Mouse (Mus musculus) megakaryocyte progenitor cell, adult 5-6 weeks (primary cell): Measurements from ENCODE around the gene Snip1. TPM values are rescaled to one million over a fixed set of nuclear protein-coding genes. Genes with fewer than 3 reads are reported as not detected.

Experiments used
- ATAC-seq: replicated peaks from 2 replicates; pipeline ENCODE4 v1.8.0; 2016; ENCODE audit warnings: mild to moderate bottlenecking, moderate TSS enrichment, inconsistent platforms; ENCODE audit not compliant: poor library complexity
- total RNA-seq, 2 experiments: library from RNA; stranded (forward) in 1 of 2; stranded (reverse) in 1 of 2; fragments of 157-497, 149-512 nt in 1 of 2; fragments of 200-1000 nt in 1 of 2; gene quantifications; 2 replicates each; pipeline versions ENCODE4 v1.2.3 to v1.2.4; 2015 to 2017

Snip1 gene
- total RNA-seq, 2 experiments from 2014 or later, result 28.3 to 28.6 TPM

DNA sequence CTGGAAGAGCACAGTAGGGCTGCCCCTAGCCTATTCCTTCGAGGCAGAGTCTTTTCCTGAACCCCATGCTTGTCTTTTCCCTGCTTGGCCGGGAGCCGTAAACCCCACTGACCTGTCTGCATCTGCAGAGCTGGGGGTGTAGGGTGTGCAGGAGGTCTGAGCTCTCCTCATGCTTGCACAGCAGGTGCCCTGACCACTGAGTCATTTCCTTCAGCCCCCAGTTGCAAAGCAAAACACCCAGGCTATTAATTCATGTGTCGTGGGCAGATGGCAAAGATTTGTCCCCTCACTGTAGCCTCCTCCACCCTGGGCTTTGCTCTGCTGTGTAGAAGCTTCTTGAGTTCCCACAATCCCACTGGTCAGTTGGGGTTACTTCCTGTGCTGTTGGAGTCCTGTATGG is 30.9 kb downstream of the Snip1 start:
- ATAC-seq, result no peak

- peak; percentile 90 for ATAC-seq
Measured at GRCm38 (mm10) chr4:125099458-125099857, 33.0 kb downstream of the Snip1 start.

DNA sequence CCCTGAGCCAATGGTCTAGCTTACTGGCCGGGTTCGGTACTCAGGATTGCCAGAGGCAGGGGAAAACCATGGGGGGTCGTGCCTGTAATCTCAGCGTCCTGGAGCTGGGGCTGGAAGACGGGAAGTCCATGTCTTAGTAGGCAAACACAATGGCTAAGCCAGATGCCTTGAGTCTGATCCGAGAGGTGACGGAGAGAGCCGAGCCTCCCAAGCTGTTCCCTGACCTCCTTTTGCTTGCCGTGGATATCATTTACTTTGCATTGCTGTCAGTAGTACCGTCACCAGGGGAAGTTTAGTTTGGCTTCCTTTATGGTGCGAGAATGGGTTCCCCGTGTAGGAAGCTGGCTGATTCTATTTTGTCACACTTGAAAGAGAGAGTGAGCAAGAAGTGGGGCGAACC is 34.9 kb downstream of the Snip1 start:
- ATAC-seq, result no peak

GRCm38 (mm10) chr4:125105354-125105753 is 38.9 kb downstream of the Snip1 start:
- ATAC-seq, result no peak

DNA sequence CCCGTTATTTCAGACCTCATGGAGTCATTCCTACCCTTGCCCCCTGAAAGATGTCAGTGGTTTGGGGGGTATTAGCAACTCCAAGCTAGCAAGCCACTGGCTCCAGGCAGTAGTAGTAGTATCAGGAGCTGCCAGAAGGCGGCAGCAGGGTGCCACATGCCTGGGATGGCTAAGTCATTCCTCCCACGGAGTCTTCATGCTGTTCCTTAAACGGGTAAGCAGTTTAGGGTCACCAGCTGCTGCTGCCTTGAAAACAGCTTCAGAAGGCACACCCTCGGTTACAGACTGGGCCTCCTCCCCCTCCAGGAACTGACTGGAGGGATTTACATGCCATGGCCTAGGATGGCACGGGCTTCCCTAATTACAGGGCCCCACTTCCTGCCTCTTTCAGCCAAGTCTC is 48.2 kb downstream of the Snip1 start:
- peak; percentile 65 for ATAC-seq

GRCm38 (mm10) chr4:125115081-125115480 is 48.6 kb downstream of the Snip1 start:
- no peak for ATAC-seq

- no peak for ATAC-seq
Measured at GRCm38 (mm10) chr4:125115710-125116089, 49.2 kb downstream of the Snip1 start.

GRCm38 (mm10) chr4:125116090-125116861 is 49.8 kb downstream of the Snip1 start:
- ATAC-seq, result peak; percentile 49

DNA sequence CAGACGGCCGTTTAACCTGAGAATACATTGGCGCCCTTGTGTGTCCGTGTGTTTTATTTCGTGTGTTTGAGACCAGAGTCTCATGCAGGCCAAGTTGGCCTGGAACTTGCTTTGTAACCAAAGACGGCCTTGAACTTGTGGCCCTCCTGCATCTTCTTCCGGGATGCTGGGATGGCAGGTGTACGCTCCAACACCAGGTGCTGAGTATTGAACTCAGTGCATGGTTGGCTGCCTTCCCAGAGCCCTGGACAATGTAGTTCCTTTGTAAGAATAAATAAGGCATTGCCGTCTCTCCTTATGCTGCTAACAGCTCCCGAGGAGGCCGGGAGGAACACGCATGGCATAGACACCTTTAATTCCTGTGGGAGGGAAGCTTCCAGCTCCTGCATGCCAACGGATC is 50.5 kb downstream of the Snip1 start:
- ATAC-seq, result no peak

GRCm38 (mm10) chr4:125117902-125118320 is 51.4 kb downstream of the Snip1 start:
- peak; percentile 44 for ATAC-seq

DNA sequence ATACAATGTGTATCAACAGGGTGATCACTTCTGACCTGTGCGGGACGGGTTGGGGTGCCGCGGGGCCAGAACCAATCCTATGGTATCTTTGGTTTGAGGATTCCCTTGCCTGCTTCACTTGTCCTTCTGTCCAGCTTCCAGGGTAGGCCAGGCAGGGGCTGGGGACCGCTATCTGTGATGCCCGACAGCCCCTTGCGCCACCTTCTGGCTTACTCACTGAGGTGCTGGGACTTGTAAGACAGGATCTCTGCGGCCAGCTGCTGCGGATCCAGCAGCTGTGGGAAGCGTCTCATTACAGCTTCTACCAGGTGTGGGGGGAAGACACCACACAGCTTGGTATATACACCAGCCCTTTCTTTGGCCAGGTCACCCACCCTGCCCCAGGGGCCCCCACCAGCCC is 52.6 kb downstream of the Snip1 start:
- ATAC-seq, result no peak

DNA sequence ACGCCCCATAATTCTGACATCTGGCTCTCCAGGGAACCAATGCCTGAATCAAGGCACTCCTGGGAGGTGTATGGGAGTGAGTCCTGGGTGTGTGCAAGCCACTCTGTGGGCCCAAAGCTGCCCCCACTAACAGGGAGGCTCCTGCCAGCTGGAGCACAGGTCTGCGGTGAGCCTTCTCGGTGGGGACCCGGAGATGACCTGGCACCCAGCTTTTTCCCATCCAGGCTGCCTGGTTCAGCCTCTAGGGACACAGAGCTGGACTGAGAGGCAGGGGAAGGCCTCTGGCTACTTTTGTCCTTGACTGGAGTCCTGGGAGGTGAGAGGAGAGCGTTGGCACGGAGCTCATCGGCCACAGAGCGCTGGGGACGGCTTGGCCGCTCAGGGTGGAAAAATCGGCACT is 53.2 kb downstream of the Snip1 start:
- ATAC-seq, result no peak

GRCm38 (mm10) chr4:125122431-125123278 is 56.2 kb downstream of the Snip1 start:
- peak; percentile 9; the same call in 1 of the 2 replicates for ATAC-seq

DNA sequence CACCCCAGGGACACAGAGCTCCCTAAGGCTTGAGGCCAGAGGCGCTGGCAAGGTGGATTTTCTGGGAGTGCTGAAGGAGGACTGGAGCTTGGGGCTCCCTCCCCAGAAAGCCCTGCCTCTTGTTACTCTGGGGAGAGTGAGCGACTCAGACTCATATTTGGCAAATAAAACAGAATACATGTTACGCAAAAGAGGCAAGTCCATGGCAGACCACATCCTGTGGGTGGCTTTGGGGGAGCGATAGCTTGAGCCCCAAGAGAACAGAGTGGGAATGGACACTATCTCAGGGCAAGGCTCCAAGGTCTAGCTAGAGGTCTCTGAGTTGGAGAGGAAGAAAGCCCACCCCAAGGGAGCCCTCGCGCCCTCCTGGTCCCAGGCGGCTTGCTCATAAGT is 56.8 kb downstream of the Snip1 start:
- peak; percentile 13 for ATAC-seq

Other genes starting within 250 kb of the Snip1 start
- 56.7 and 58.5 TPM in 2 replicates for gene Yrdc, start 216.0 kb upstream of the Snip1 start, total RNA-seq (2015)
- 22.7 and 32.8 TPM in 2 replicates for gene Yrdc, start 216.0 kb upstream of the Snip1 start, total RNA-seq (2017)
- gene 1110065P20Rik, start 215.5 kb upstream of the Snip1 start, total RNA-seq (2015), result 4.4 and 6.7 TPM in 2 replicates
- gene 1110065P20Rik, start 215.5 kb upstream of the Snip1 start, total RNA-seq (2017), result 4.0 and 6.3 TPM in 2 replicates
- 0.07 TPM in 1 of 2 replicates, not detected in the other for gene Maneal, start 204.5 kb upstream of the Snip1 start, total RNA-seq (2015)
- gene Maneal, start 204.5 kb upstream of the Snip1 start, total RNA-seq (2017), result 0.14 and 0.17 TPM in 2 replicates
- not detected in 2 replicates for gene Epha10, start 185.8 kb upstream of the Snip1 start, total RNA-seq (2015)
- gene Epha10, start 185.8 kb upstream of the Snip1 start, total RNA-seq (2017), result not detected in 2 replicates
- 4.4 and 6.5 TPM in 2 replicates for gene 9930104L06Rik, start 129.6 kb upstream of the Snip1 start, total RNA-seq (2015)
- gene 9930104L06Rik, start 129.6 kb upstream of the Snip1 start, total RNA-seq (2017), result 7.9 and 9.1 TPM in 2 replicates
- gene Cdca8, start 127.4 kb upstream of the Snip1 start, total RNA-seq (2015), result 115 and 125 TPM in 2 replicates
- 121 and 137 TPM in 2 replicates for gene Cdca8, start 127.4 kb upstream of the Snip1 start, total RNA-seq (2017)
- 0.89 and 2.6 TPM in 2 replicates for gene Rspo1, start 80.2 kb upstream of the Snip1 start, total RNA-seq (2015)
- gene Rspo1, start 80.2 kb upstream of the Snip1 start, total RNA-seq (2017), result 0.41 and 0.71 TPM in 2 replicates
- gene Gnl2, start 50.1 kb upstream of the Snip1 start, total RNA-seq (2015), result 87.0 and 101 TPM in 2 replicates
- 133 and 205 TPM in 2 replicates for gene Gnl2, start 50.1 kb upstream of the Snip1 start, total RNA-seq (2017)
- 0.15 TPM in 1 of 2 replicates, not detected in the other for gene Dnali1, start 969 bp upstream of the Snip1 start, total RNA-seq (2015)
- gene Dnali1, start 969 bp upstream of the Snip1 start, total RNA-seq (2017), result not detected in 2 replicates
- 37.5 and 48.8 TPM in 2 replicates for gene Meaf6, start 18.5 kb downstream of the Snip1 start, total RNA-seq (2015)
- gene Meaf6, start 18.5 kb downstream of the Snip1 start, total RNA-seq (2017), result 39.0 and 57.7 TPM in 2 replicates
- gene Zc3h12a, start 61.2 kb downstream of the Snip1 start, total RNA-seq (2015), result 6.0 and 6.2 TPM in 2 replicates
- 2.3 and 3.6 TPM in 2 replicates for gene Zc3h12a, start 61.2 kb downstream of the Snip1 start, total RNA-seq (2017)